Mouse (Mus musculus) ES-E14 (cell line): ENCODE data around the gene Pigt. TPM values are rescaled to one million over a fixed set of nuclear protein-coding genes. Genes with fewer than 3 reads are reported as not detected.

Source experiments
- DNase-seq: peaks from one replicate; pipeline ENCODE4 v3.0.0-alpha.2; 2013; ENCODE audit warnings: low read depth, low spot score
- H3K27ac ChIP-seq: 2 replicates; pipeline ENCODE4 v1.5.1; 2012; ENCODE audit warnings: low read depth, mild to moderate bottlenecking, low read length, moderate library complexity, mixed read lengths; ENCODE audit not compliant: poor library complexity, insufficient read depth, severe bottlenecking
- H3K36me3 ChIP-seq: 2 replicates; pipeline ENCODE4 v1.6.1; 2012; ENCODE audit warnings: mild to moderate bottlenecking, low read length, moderate library complexity, mixed read lengths; ENCODE audit not compliant: control insufficient read depth, poor library complexity, insufficient read depth, severe bottlenecking
- H3K4me1 ChIP-seq, 2 experiments: fragments of 150-350 bp in 1 of 2; sonication (generic) in 1 of 2; 2 replicates each; pipeline ENCODE4 v1.6.1; 2012; ENCODE audit warnings: low read length in 2 of 2, mild to moderate bottlenecking in 1 of 2, mixed read lengths in 1 of 2; ENCODE audit not compliant: control insufficient read depth in 2 of 2, insufficient read depth in 2 of 2, poor library complexity in 1 of 2
- H3K4me3 ChIP-seq, 2 experiments: fragments of 150-350 bp in 1 of 2; sonication (generic) in 1 of 2; 2 replicates each; pipeline ENCODE4 v1.5.1; 2012; ENCODE audit warnings: low read length in 2 of 2, low read depth in 1 of 2, mild to moderate bottlenecking in 1 of 2, mixed read lengths in 1 of 2; ENCODE audit not compliant: insufficient read depth in 1 of 2, poor library complexity in 1 of 2, severe bottlenecking in 1 of 2
- H3K9ac ChIP-seq: 2 replicates; pipeline ENCODE4 v1.6.1; 2012; ENCODE audit warnings: low read depth, mild to moderate bottlenecking, low read length, mixed read lengths; ENCODE audit not compliant: poor library complexity, insufficient read depth, severe bottlenecking
- H3K9me3 ChIP-seq: fragments of 150-350 bp; sonication (generic); 2 replicates; pipeline ENCODE4 v1.6.1; 2012; ENCODE audit warnings: low read depth, mild to moderate bottlenecking, low read length; ENCODE audit not compliant: control insufficient read depth, insufficient read depth
- CHD2 ChIP-seq: IDR thresholded peaks from 2 replicates; pipeline ENCODE4 v1.6.1; 2014; ENCODE audit warnings: mild to moderate bottlenecking, low read depth, low read length, inconsistent platforms
- HCFC1 ChIP-seq: IDR thresholded peaks from 2 replicates; pipeline ENCODE4 v1.6.1; 2012; ENCODE audit warnings: low read length, inconsistent platforms, borderline replicate concordance; ENCODE audit not compliant: insufficient read depth
- MAFK ChIP-seq: IDR thresholded peaks from 2 replicates; pipeline ENCODE4 v1.6.1; 2014; ENCODE audit warnings: mild to moderate bottlenecking, low read depth, low read length, inconsistent platforms; ENCODE audit not compliant: insufficient read depth
- ZC3H11A ChIP-seq: IDR thresholded peaks from 2 replicates; pipeline ENCODE4 v1.6.1; 2012; ENCODE audit warnings: low read depth, mild to moderate bottlenecking, inconsistent platforms, low read length, borderline replicate concordance
- ZNF384 ChIP-seq: IDR thresholded peaks from 2 replicates; pipeline ENCODE4 v1.6.1; 2012; ENCODE audit warnings: low read depth, low read length, inconsistent platforms
- in situ Hi-C, 2 experiments: fragments of 600-800 bp; cut with MboI; formaldehyde crosslinking; loops; one replicate each; pipeline ENCODE4 v1.15.1; 2025; ENCODE audit warnings: low sequenced_read_pairs in 2 of 2, inconsistent platforms in 1 of 2; ENCODE audit not compliant: unreplicated experiment in 2 of 2
- total RNA-seq: library from RNA; depleted of rRNA; stranded (reverse); fragments of 300-350 nt; gene quantifications from 2 replicates; pipeline ENCODE4 v1.2.3, GENCODE M21; 2012

Gene Pigt
- total RNA-seq, 1 experiment = 57.2 TPM

GRCm38 (mm10) chr2:164452000-164452676 is 45.2 kb upstream of the Pigt start:
- DNase-seq = no peak
- H3K4me1 ChIP-seq = peaks cover 10 to 35% of the 10 kb centered on the region in 2 experiments
- H3K9me3 ChIP-seq = no peaks in the 10 kb centered on the region
- H3K9ac ChIP-seq = no peak overlapping the region
- in situ Hi-C loops = no loop called here
- H3K27ac ChIP-seq = peak overlapping the region; percentile 23
- no peak for TF ChIP-seq ZC3H11A
- no peak for TF ChIP-seq HCFC1
- no peak for TF ChIP-seq MAFK
- TF ChIP-seq ZNF384 = no peak
- TF ChIP-seq CHD2 = no peak
- no peak overlapping the region for H3K4me3 ChIP-seq
- no peaks in the 10 kb centered on the region for H3K36me3 ChIP-seq

- Histone ChIP-seq H3K36me3 (no peaks in the 10 kb centered on the region), H3K4me1 (peaks cover 10 to 35% of the 10 kb centered on the region in 2 experiments), H3K4me3 (no peak overlapping the region), H3K27ac (no peak overlapping the region), H3K9me3 (no peaks in the 10 kb centered on the region), H3K9ac (no peak overlapping the region)
- in situ Hi-C loops = no loop called here
- no peak for DNase-seq
- TF ChIP-seq CHD2 = no peak
- no peak for TF ChIP-seq ZC3H11A
- no peak for TF ChIP-seq MAFK
- no peak for TF ChIP-seq ZNF384
- no peak for TF ChIP-seq HCFC1
Observed at GRCm38 (mm10) chr2:164453047-164453757, 44.1 kb upstream of the Pigt start.

GRCm38 (mm10) chr2:164453887-164454500 is 43.3 kb upstream of the Pigt start:
- Histone ChIP-seq H3K4me3 (no peak overlapping the region), H3K9me3 (no peaks in the 10 kb centered on the region), H3K27ac (no peak overlapping the region), H3K4me1 (peaks cover 10 to 38% of the 10 kb centered on the region in 2 experiments), H3K36me3 (no peaks in the 10 kb centered on the region), H3K9ac (no peak overlapping the region)
- in situ Hi-C loops = no loop called here
- DNase-seq = no peak
- no peak for TF ChIP-seq CHD2
- no peak for TF ChIP-seq ZNF384
- no peak for TF ChIP-seq HCFC1
- TF ChIP-seq ZC3H11A = no peak
- TF ChIP-seq MAFK = no peak

GRCm38 (mm10) chr2:164454846-164455245 is 42.5 kb upstream of the Pigt start:
- in situ Hi-C loops = no loop called here
- DNase-seq = no peak
- no peak for TF ChIP-seq ZC3H11A

More at GRCm38 (mm10) chr2:164454846-164455245, 42.5 kb upstream of the Pigt start:
- Histone ChIP-seq H3K4me1 (peaks cover 10 to 38% of the 10 kb centered on the region in 2 experiments), H3K9ac (no peak overlapping the region), H3K9me3 (no peaks in the 10 kb centered on the region), H3K36me3 (no peaks in the 10 kb centered on the region), H3K4me3 (no peak overlapping the region), H3K27ac (no peak overlapping the region)
